Mouse (Mus musculus) neural tube, embryonic 12.5 days (tissue): ENCODE measurements at regions not wholly inside any gene's neighbourhood (a gene's known extent, or its start where the extent isn't known, plus 50 kb on each side); places are given as distances from the start of the nearest gene placed in this dataset.

Experiments
- ATAC-seq: fragments of 200-750 bp; cut with Nextera tagmentation; 2 replicates; pipeline ENCODE4 v1.8.0; 2017; ENCODE audit warnings: low read depth, mild to moderate bottlenecking, moderate TSS enrichment, moderate library complexity; ENCODE audit not compliant: low FRiP score
- H3K27ac ChIP-seq: fragments of 300-500 bp; sonication (generic); 2 replicates; pipeline ENCODE4 v1.5.1; 2016
- H3K27me3 ChIP-seq: fragments of 300-500 bp; sonication (generic); replicated peaks from 2 replicates; pipeline ENCODE4 v1.6.1; 2016; ENCODE audit warnings: mild to moderate bottlenecking
- H3K36me3 ChIP-seq: fragments of 300-500 bp; sonication (generic); 2 replicates; pipeline ENCODE4 v1.6.1; 2016; ENCODE audit warnings: mild to moderate bottlenecking
- H3K4me1 ChIP-seq: fragments of 300-500 bp; sonication (generic); 2 replicates; pipeline ENCODE4 v1.6.1; 2016
- H3K4me2 ChIP-seq: fragments of 300-500 bp; sonication (generic); replicated peaks from 2 replicates; pipeline ENCODE4 v1.6.1; 2016; ENCODE audit warnings: mild to moderate bottlenecking
- H3K4me3 ChIP-seq: fragments of 300-500 bp; sonication (generic); 2 replicates; pipeline ENCODE4 v1.5.1; 2016
- H3K9ac ChIP-seq: fragments of 300-500 bp; sonication (generic); 2 replicates; pipeline ENCODE4 v1.6.1; 2016; ENCODE audit warnings: mild to moderate bottlenecking
- H3K9me3 ChIP-seq: fragments of 300-500 bp; sonication (generic); 2 replicates; pipeline ENCODE4 v1.6.1; 2016; ENCODE audit warnings: mild to moderate bottlenecking
- WGBS: fragments of 180-500 bp; shearing (Covaris S2); methylation state at CpG from one replicate; pipeline ENCODE4 v1.1.7; 2016; 5-methylcytosine and 5-hydroxymethylcytosine counted together

DNA sequence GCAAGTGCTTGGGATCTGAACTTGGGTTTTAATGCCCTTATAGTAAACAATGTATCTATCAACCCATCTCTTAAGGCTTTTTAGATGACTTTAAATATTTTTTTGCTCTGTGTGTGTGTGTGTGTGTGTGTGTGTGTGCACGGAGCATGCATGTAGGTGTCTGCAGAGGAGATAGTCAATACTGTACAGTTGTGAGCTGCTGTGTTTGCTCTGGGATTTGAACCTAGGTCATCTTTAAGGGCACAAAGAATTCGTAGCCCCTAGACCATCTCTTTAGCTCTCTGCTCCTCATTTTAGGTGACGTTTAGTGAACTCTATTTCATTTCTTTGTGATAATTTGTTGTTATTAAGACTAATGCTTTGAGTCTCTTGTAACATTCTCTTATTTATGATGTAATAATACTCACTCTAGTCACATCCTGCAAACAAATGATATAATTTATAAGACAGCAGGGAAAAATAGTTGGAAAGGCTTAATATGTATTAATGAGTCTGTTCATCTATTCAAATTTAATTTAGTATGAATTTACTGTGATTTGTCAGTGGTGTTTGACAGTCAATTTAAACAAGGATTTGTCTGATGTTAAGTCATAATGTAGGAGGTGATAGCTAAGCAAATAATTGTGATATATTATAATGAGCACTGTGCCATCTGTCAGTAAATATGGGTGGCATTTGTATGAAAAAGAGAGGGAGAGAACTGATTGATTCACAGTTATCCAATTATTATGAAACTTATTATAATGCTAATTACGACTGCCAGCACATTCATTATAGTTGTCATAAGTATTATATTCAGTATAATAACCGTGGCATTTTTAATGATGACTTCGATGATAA is 212.8 kb upstream of the Tnc start:
- WGBS, result 78% methylated on average over 6 of the region's 6 CpGs
- ATAC-seq, result 0 out of 2 replicates have a peak, but pooled peaks have one; percentile 44
- no peak overlapping the region for H3K27ac ChIP-seq
- no peak overlapping the region for H3K4me3 ChIP-seq
- no peaks in the 10 kb centered on the region for H3K9me3 ChIP-seq
- no peaks in the 10 kb centered on the region for H3K4me1 ChIP-seq
- H3K36me3 ChIP-seq, result no peaks in the 10 kb centered on the region
- H3K9ac ChIP-seq, result no peak overlapping the region
- no peak overlapping the region for H3K4me2 ChIP-seq
- H3K27me3 ChIP-seq, result no peaks in the 10 kb centered on the region

DNA sequence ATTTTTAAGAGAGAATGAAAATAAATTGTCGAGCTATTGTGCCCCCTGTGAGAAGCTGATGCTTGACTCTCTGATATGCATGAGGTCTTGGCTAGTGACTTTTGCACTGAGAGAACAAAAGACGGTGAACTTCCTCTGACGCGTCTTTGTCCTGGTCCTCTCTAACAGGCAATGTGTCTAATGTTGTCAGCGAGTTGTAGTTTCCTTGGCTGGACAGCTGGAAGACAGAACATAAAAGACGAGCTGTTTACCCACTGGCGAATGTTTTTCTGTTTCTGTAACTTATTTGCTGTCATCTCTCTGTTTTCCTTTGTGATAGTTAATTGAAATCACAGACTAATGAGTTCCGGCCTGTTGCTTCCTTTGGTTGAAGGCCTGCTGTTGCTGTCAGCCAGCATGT is 208.4 kb upstream of the Tnc start:
- Histone ChIP-seq H3K4me2 (no peak overlapping the region), H3K27me3 (no peaks in the 10 kb centered on the region), H3K27ac (no peak overlapping the region), H3K4me1 (no peaks in the 10 kb centered on the region), H3K36me3 (no peaks in the 10 kb centered on the region), H3K9ac (no peak overlapping the region), H3K4me3 (no peak overlapping the region), H3K9me3 (no peaks in the 10 kb centered on the region)
- ATAC-seq, result no peak
- WGBS, result 41% methylated on average over 8 of the region's 8 CpGs

DNA sequence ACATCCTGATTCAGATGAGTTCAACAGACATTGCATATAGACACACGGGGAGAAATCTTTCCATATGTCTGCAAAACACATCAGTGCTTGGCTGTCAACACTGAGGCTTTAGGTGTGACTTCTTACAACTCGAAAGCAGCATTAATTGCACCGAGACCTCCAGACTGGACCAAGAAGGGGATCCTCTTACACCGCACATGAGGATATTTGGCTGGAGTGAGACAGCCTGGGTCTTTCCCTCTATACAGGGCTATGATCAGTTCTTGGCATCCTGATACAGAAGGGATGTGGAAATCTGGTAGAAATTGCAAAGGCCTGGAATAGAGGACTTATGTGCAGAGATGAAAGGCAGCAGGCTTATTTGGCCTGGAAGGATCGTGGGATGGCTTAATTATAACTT is 203.9 kb upstream of the Tnc start:
- no peak overlapping the region for H3K4me2 ChIP-seq
- 80% methylated on average over 5 of the region's 5 CpGs for WGBS
- no peaks in the 10 kb centered on the region for H3K36me3 ChIP-seq
- no peak overlapping the region for H3K4me3 ChIP-seq
- H3K9ac ChIP-seq, result no peak overlapping the region
- ATAC-seq, result no peak
- no peaks in the 10 kb centered on the region for H3K27me3 ChIP-seq
- no peak overlapping the region for H3K27ac ChIP-seq
- H3K9me3 ChIP-seq, result no peaks in the 10 kb centered on the region
- no peaks in the 10 kb centered on the region for H3K4me1 ChIP-seq

DNA sequence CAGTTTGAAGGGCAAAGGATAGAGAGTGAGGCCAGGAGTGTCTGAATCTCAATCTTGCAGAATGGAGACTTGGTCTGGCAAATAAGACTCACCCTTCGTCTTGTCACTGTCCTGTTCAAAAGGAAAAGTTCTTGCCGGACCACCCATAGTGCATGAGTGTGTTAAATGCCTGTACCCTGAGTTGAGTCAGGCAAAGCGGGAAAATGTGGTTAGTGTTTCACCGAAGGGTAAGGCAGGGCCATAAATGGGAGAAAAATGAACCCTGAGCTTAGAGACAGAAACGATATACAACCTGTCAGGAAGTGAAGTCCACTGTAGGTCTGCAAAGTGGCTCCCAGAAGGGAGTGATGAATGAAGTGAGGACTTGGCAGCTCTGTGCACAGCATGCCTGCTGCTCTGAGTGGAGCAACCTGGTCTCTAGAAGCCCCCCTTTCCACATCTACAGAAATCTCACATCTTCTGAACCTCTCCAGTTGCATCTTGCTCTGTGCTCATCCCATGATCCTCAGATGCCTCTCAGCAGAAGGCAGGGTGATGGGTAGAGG is 191.5 kb upstream of the Tnc start:
- H3K9me3 ChIP-seq, result no peaks in the 10 kb centered on the region
- no peaks in the 10 kb centered on the region for H3K4me1 ChIP-seq
- WGBS, result 63% methylated on average over 5 of the region's 5 CpGs
- no peaks in the 10 kb centered on the region for H3K36me3 ChIP-seq
- no peak overlapping the region for H3K9ac ChIP-seq
- ATAC-seq, result no peak
- no peak overlapping the region for H3K4me3 ChIP-seq
- no peaks in the 10 kb centered on the region for H3K27me3 ChIP-seq
- H3K27ac ChIP-seq, result no peak overlapping the region
- no peak overlapping the region for H3K4me2 ChIP-seq

DNA sequence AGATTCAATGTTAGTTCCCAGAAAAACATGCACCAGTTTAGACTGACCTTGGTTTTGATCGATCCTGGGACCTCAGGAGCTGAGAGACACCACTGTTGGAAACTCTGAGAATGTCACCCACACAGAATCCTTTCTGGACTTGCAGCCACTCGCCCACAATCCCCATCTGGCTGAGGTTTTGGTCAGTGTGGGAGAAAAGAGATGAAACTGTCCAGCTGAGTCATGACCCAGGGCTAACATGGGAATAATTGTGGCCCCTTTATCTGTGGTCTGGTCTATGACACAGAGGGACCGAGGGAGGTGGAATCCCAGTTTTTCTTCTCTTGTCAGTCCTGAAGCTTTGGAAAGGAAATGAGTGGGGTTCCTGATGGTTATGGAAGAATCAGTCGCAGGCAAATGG is 188.7 kb upstream of the Tnc start:
- ATAC-seq, result no peak
- Histone ChIP-seq H3K4me2 (no peak overlapping the region), H3K9ac (no peak overlapping the region), H3K27ac (no peak overlapping the region), H3K36me3 (no peaks in the 10 kb centered on the region), H3K4me1 (no peaks in the 10 kb centered on the region), H3K9me3 (no peaks in the 10 kb centered on the region), H3K4me3 (no peak overlapping the region), H3K27me3 (no peaks in the 10 kb centered on the region)
- 89% methylated on average over 4 of the region's 4 CpGs for WGBS

DNA sequence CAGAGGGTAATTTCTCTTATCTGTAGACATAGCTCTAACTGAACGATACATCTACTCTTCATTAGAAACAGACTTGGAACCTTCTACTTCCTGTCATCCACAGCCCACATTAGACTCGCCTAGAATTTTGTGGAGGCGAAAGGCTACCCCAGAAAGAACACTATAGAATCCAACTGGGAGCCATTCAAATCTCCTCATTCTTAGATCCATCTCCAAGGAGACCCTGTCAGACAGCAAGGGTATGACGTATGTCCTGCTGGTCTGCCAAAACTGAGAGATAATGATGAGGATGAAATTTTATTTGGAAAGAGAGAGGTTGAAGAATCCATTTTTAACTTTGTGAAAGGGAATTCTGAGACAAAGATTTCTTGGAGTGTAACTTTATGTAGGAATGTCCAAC is 185.3 kb upstream of the Tnc start:
- 69% methylated on average over 4 of the region's 4 CpGs for WGBS
- H3K9me3 ChIP-seq, result no peaks in the 10 kb centered on the region
- H3K27ac ChIP-seq, result no peak overlapping the region
- no peak overlapping the region for H3K4me3 ChIP-seq
- H3K27me3 ChIP-seq, result no peaks in the 10 kb centered on the region
- H3K36me3 ChIP-seq, result no peaks in the 10 kb centered on the region
- H3K4me1 ChIP-seq, result no peaks in the 10 kb centered on the region
- ATAC-seq, result no peak
- H3K4me2 ChIP-seq, result no peak overlapping the region
- no peak overlapping the region for H3K9ac ChIP-seq

DNA sequence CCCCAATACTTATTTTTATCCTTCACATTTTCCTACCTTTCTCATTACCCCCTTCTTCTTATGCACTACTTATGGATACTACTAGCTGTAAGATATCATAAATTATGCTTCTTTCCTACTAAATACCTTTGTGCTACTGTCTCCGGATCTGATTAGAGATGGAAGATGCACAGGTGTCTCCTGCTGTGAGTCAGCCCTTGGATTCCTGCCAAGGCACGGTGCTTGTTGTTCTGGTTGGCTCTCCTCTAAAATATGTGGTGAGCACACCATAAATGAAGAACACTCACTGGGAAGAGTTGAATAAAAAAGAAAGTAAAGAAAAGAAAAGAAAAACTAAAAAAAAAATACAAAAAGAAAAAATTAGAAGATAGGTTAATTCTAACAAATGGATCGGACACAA is 181.5 kb upstream of the Tnc start:
- 75% methylated on average over 3 of the region's 3 CpGs for WGBS
- Histone ChIP-seq H3K4me2 (no peak overlapping the region), H3K36me3 (no peaks in the 10 kb centered on the region), H3K27me3 (no peaks in the 10 kb centered on the region), H3K4me3 (no peak overlapping the region), H3K27ac (no peak overlapping the region), H3K4me1 (no peaks in the 10 kb centered on the region), H3K9ac (no peak overlapping the region), H3K9me3 (no peaks in the 10 kb centered on the region)
- ATAC-seq, result no peak

- Histone ChIP-seq H3K27ac (no peak overlapping the region), H3K27me3 (no peaks in the 10 kb centered on the region), H3K9me3 (no peaks in the 10 kb centered on the region), H3K36me3 (no peaks in the 10 kb centered on the region), H3K4me2 (no peak overlapping the region), H3K4me3 (no peak overlapping the region), H3K9ac (no peak overlapping the region), H3K4me1 (no peaks in the 10 kb centered on the region)
- no peak for ATAC-seq
These were observed 179.8 kb upstream of the Tnc start for GRCm38 (mm10) chr4:64226635-64227034.

DNA sequence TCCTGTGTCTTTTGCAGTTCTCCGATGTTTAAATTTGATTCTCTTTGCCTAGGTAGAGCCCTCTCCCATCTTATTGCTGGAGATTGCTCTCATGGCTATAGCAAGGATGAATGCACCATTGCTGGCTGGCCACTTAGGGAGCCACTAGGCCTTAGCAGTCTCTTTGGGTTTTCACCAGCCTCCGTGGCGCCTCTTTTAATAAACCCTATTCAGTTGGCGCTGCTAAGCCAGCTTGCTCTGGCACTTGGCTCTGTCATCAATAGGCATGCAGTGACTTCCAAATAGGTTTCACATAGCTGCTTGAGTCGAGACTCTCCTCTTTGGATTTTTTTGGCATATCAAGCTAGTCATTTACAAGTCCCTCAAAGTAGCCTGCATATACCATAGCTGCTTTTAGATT is 178.1 kb upstream of the Tnc start:
- Histone ChIP-seq H3K9me3 (no peaks in the 10 kb centered on the region), H3K36me3 (no peaks in the 10 kb centered on the region), H3K4me1 (no peaks in the 10 kb centered on the region), H3K9ac (no peak overlapping the region), H3K27me3 (no peaks in the 10 kb centered on the region), H3K27ac (no peak overlapping the region), H3K4me3 (no peak overlapping the region), H3K4me2 (no peak overlapping the region)
- WGBS, result 91% methylated on average over 5 of the region's 5 CpGs
- ATAC-seq, result no peak

DNA sequence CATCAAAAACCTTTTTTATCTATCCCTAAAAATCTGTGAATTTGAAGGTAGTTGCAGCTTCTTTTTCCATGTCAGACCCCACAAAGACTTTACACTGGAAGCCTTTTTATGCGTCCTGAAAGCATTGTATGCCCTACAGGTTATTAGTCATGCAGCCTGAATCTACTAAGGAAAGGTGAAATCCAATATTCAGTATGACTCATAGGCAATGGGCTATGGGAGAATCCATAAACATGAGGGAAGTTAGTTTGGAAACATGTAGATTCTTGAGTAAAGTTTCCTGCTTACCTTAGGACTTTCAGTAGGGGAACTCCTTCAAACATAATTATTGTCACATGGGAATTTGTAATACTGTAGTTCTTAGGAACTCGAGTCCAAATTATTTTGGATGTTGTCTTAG is 173.0 kb upstream of the Tnc start:
- Histone ChIP-seq H3K4me3 (no peak overlapping the region), H3K27ac (no peak overlapping the region), H3K36me3 (no peaks in the 10 kb centered on the region), H3K9ac (no peak overlapping the region), H3K4me2 (no peak overlapping the region), H3K9me3 (no peaks in the 10 kb centered on the region), H3K27me3 (no peaks in the 10 kb centered on the region), H3K4me1 (no peaks in the 10 kb centered on the region)
- WGBS, result 81% methylated on average over 2 of the region's 2 CpGs
- no peak for ATAC-seq

GRCm38 (mm10) chr4:64207118-64207868 is 160.5 kb upstream of the Tnc start:
- no peaks in the 10 kb centered on the region for H3K9me3 ChIP-seq
- no peak overlapping the region for H3K4me2 ChIP-seq
- ATAC-seq, result no peak
- no peak overlapping the region for H3K27ac ChIP-seq
- H3K36me3 ChIP-seq, result no peaks in the 10 kb centered on the region
- no peaks in the 10 kb centered on the region for H3K27me3 ChIP-seq
- H3K4me1 ChIP-seq, result no peaks in the 10 kb centered on the region
- H3K9ac ChIP-seq, result no peak overlapping the region
- H3K4me3 ChIP-seq, result no peak overlapping the region
- 37% methylated on average over 8 of the region's 8 CpGs for WGBS

DNA sequence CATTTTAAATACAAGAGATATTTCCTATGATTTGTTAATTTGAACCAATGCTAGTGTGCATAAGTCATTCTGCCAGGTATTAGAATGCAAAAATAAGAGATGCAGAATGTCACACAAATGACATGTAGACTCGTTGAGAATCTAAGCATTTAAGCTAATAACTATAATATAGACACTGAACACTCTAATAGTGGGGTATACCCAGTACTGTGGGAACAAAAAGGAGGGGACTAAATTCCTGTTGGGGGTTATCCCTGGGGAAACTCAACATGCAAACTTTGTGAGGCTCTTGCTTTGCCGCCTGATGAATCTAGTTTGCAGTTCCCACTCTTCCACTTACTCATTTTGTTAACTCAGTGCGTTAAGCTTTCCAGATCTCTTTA is 154.0 kb upstream of the Tnc start:
- no peak overlapping the region for H3K9ac ChIP-seq
- H3K27me3 ChIP-seq, result no peaks in the 10 kb centered on the region
- no peaks in the 10 kb centered on the region for H3K36me3 ChIP-seq
- no peak overlapping the region for H3K4me2 ChIP-seq
- no peaks in the 10 kb centered on the region for H3K9me3 ChIP-seq
- H3K4me1 ChIP-seq, result no peaks in the 10 kb centered on the region
- H3K27ac ChIP-seq, result no peak overlapping the region
- WGBS, result 88% methylated on average over 3 of the region's 3 CpGs
- ATAC-seq, result no peak
- no peak overlapping the region for H3K4me3 ChIP-seq
